9 mouse cellular contexts compared by ENCODE assay signal in genomic region chr10:99084397-99085239, GRCm38 (mm10). TPM values are rescaled to one million over a fixed set of nuclear protein-coding genes. Genes with fewer than 3 reads are reported as not detected.
A peak's percentile ranks its signal among the peaks of the same experiment; 100 is the strongest.
DNase-seq lines count a peak whose midpoint lies in the region; ATAC-seq and TF ChIP-seq lines count a peak whose summit lies in the region.
"Had no signal": no experiment of that assay in that cellular context is flagged by ENCODE, and none has a peak within 500 bp of the region (broad histone marks: within the 10 kb centered on the region; RNA-seq: fewer than 3 reads in every experiment).

No protein-coding gene starts in this region.

- no peaks in the 10 kb centered on the region for H3K36me3 ChIP-seq in hindbrain, embryonic 14.5 days (replicated peaks; ENCODE audit: control insufficient read depth, insufficient read depth)

- POLR2A ChIA-PET in Patski (lab: Charles Lee) = no interaction called here

- DNase-seq in Patski (ENCODE audit: low read depth, low spot score) = no peak
- peak; percentile 95 to 98 for DNase-seq in cerebellum, postnatal 14 days
- peak; percentile 91 to 92 for DNase-seq in frontal cortex, postnatal 36 days (ENCODE audit: low spot score in 2 of 2)
- peak; percentile 95 for DNase-seq in hindbrain, embryonic 14.5 days (ENCODE audit: low spot score)
- DNase-seq in layer of hippocampus, postnatal 25 days (ENCODE audit: extremely low spot score in 1 of 2, low spot score in 1 of 2) = peak; percentile 89 to 99
- peak; percentile 93 to 95 for DNase-seq in right cerebral cortex, adult 2 months (ENCODE audit: low spot score in 2 of 2)
- peak; percentile 71 for DNase-seq in urinary bladder, adult 2 months (ENCODE audit: low spot score)

- peak; percentile 96 for TF ChIP-seq CTCF in Patski (IDR thresholded peaks at IDR 0.05)

- in situ Hi-C loops in Patski (cut with MboI; ENCODE audit: low pct_unique_long_range_greater_than_20kb) = loop anchor here (5.0 to 25.0 kb wide), 4 partner anchors 167 to 1370 kb away; no protein-coding TSS in a partner anchor

- no peaks in the 10 kb centered on the region for H3K4me1 ChIP-seq in hindbrain, embryonic 14.5 days (replicated peaks; ENCODE audit: control insufficient read depth, insufficient read depth, low read length)

- peak overlapping the region; percentile 22 for H3K4me2 ChIP-seq in hindbrain, embryonic 14.5 days (replicated peaks)

- no peak overlapping the region for H3K4me3 ChIP-seq in hindbrain, embryonic 14.5 days (replicated peaks; ENCODE audit: low read length)
- H3K4me3 ChIP-seq: megakaryocyte, embryonic 14.5 days had no signal

- 48% methylated on average over 23 of the region's 23 CpGs for WGBS in hindbrain, embryonic 14.5 days

- no peak overlapping the region for H3K27ac ChIP-seq in hindbrain, embryonic 14.5 days

- H3K27me3 ChIP-seq in Patski = no peaks in the 10 kb centered on the region
- H3K27me3 ChIP-seq in hindbrain, embryonic 14.5 days (ENCODE audit: control insufficient read depth, insufficient read depth, low read length) = no peaks in the 10 kb centered on the region

- CTCF ChIA-PET in Patski (lab: Charles Lee) = interaction anchor here (0.6 to 1.5 kb wide), 7 partner anchors 9 to 1241 kb away, joined by 3 to 5 read pairs (median 3); no protein-coding TSS in a partner anchor

- H3K9me3 ChIP-seq in hindbrain, embryonic 14.5 days (ENCODE audit: control insufficient read depth, low read length) = no peaks in the 10 kb centered on the region

- no peak overlapping the region for H3K9ac ChIP-seq in hindbrain, embryonic 14.5 days

- ATAC-seq in Patski = peak; percentile 76
- ATAC-seq in hindbrain, embryonic 14.5 days (ENCODE audit: low FRiP score) = peak; percentile 84
- peak; percentile 83 for ATAC-seq in megakaryocyte, adult 5-6 weeks (ENCODE audit: poor library complexity, severe bottlenecking)

RNA-seq across cellular contexts. Expression of gene Poc1b, which starts 22.2 kb away (rescaled TPM):
- polyA plus RNA-seq in Patski (2021) = 10.5 TPM
- 12.5 and 17.3 TPM in 2 replicates for polyA plus RNA-seq in hindbrain, embryonic 14.5 days (2014; fragmentation: Nextera tagmentation; extraction: Ambion mirVana)
- 1 to 10 TPM; 6.5 to 8.2 TPM for total RNA-seq in layer of hippocampus, postnatal 25 days (2021)
- 18.5 and 22.2 TPM in 2 replicates for total RNA-seq in megakaryocyte, adult 5-6 weeks (2015)
- 9.0 and 9.1 TPM in 2 replicates for total RNA-seq in megakaryocyte, adult 5-6 weeks (2017)
- polyA plus RNA-seq in urinary bladder, adult 2 months (2012; rRNA removed) = 16.6 and 19.3 TPM in 2 replicates

RNA-seq across cellular contexts. Expression of gene Galnt4, which starts 23.3 kb away (rescaled TPM):
- polyA plus RNA-seq in Patski (2021) = 7.2 TPM
- 4.5 and 4.7 TPM in 2 replicates for polyA plus RNA-seq in hindbrain, embryonic 14.5 days (2014; fragmentation: Nextera tagmentation; extraction: Ambion mirVana)
- total RNA-seq in layer of hippocampus, postnatal 25 days (2021) = 1 to 10 TPM; 4.0 to 4.6 TPM
- total RNA-seq in megakaryocyte, adult 5-6 weeks (2015) = 8.5 and 9.9 TPM in 2 replicates
- total RNA-seq in megakaryocyte, adult 5-6 weeks (2017) = 9.2 and 12.6 TPM in 2 replicates
- 4.8 and 8.2 TPM in 2 replicates for polyA plus RNA-seq in urinary bladder, adult 2 months (2012; rRNA removed)

RNA-seq across cellular contexts. Expression of gene Phxr2, which starts 41.5 kb away (rescaled TPM):
- polyA plus RNA-seq in Patski (2021) = not detected
- not detected in 2 replicates for polyA plus RNA-seq in hindbrain, embryonic 14.5 days (2014; fragmentation: Nextera tagmentation; extraction: Ambion mirVana)
- total RNA-seq in layer of hippocampus, postnatal 25 days (2021) = not detected
- not detected in 2 replicates for total RNA-seq in megakaryocyte, adult 5-6 weeks (2015)
- not detected in 2 replicates for total RNA-seq in megakaryocyte, adult 5-6 weeks (2017)
- not detected in 2 replicates for polyA plus RNA-seq in urinary bladder, adult 2 months (2012; rRNA removed)
